Mouse (Mus musculus): ENCODE results near the gene Edaradd.

- TF ChIP-seq CTCF (IDR thresholded peaks at IDR 0.05; ENCODE audit: control insufficient read depth, insufficient read depth, low read length) (no peak), POLR2A (IDR thresholded peaks at IDR 0.05; ENCODE audit: borderline replicate concordance, control insufficient read depth, low read depth, low read length) (no peak)
Observed at GRCm38 (mm10) chr13:12497809-12498208, 22.4 kb downstream of the Edaradd start.
